Mouse (Mus musculus): Measurements from ENCODE around the gene Enox1. TPM values are rescaled to one million over a fixed set of nuclear protein-coding genes. Genes with fewer than 3 reads are reported as not detected.

The Enox1 gene
- polyA plus RNA-seq, 1 experiment = 0.30 TPM

GRCm38 (mm10) chr14:77662273-77662672, 505.7 kb downstream of the Enox1 start:
- TF ChIP-seq CTCF (IDR thresholded peaks at IDR 0.05; ENCODE audit: extremely low read depth, insufficient read length, insufficient replicate concordance, low read depth, low read length) = no peak
- Histone ChIP-seq H3K27ac (ENCODE audit: insufficient read depth, low read depth, low read length) (no peak overlapping the region), H3K27me3 (ENCODE audit: control insufficient read depth, insufficient read depth, low read length) (no peaks in the 10 kb centered on the region), H3K4me3 (ENCODE audit: low read depth, low read length) (no peak overlapping the region), H3K4me1 (ENCODE audit: control insufficient read depth, insufficient read depth, insufficient read length, low read length) (no peaks in the 10 kb centered on the region), H3K36me3 (ENCODE audit: control insufficient read depth, insufficient read depth, low read length) (no peaks in the 10 kb centered on the region)
- WGBS = 50% methylated on average over 7 of the region's 7 CpGs

GRCm38 (mm10) chr14:77662994-77663393, 506.4 kb downstream of the Enox1 start:
- Histone ChIP-seq H3K36me3 (ENCODE audit: control insufficient read depth, insufficient read depth, low read length) (no peaks in the 10 kb centered on the region), H3K4me1 (ENCODE audit: control insufficient read depth, insufficient read depth, insufficient read length, low read length) (no peaks in the 10 kb centered on the region), H3K4me3 (ENCODE audit: low read depth, low read length) (no peak overlapping the region), H3K27ac (ENCODE audit: insufficient read depth, low read depth, low read length) (no peak overlapping the region), H3K27me3 (ENCODE audit: control insufficient read depth, insufficient read depth, low read length) (no peaks in the 10 kb centered on the region)
- no peak for TF ChIP-seq CTCF (IDR thresholded peaks at IDR 0.05; ENCODE audit: extremely low read depth, insufficient read length, insufficient replicate concordance, low read depth, low read length)
- no peak for TF ChIP-seq POLR2A (IDR thresholded peaks at IDR 0.05; ENCODE audit: low read depth, low read length)
- 75% methylated on average over 8 of the region's 8 CpGs for WGBS

DNA sequence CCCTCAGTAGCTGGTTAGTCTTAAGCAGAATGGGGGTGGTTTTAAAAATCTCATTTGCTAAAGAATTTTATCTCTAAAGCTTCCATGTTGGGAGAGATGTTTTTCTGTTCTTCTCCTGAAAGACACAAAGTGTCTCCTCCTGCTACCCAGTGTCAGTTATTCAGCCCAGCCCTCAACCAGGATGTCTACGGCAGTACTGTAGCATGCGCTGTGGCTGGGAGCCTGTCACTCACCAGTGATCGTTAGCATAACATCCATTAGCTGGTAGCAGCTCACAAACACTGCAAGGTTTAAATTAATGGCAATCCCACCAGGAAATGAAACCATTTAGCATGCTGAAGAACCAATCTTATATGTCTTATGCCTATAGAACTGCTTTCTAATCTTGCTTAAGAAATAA, 511.5 kb downstream of the Enox1 start:
- H3K27me3 ChIP-seq (ENCODE audit: control insufficient read depth, insufficient read depth, low read length) = no peaks in the 10 kb centered on the region
- TF ChIP-seq POLR2A (IDR thresholded peaks at IDR 0.05; ENCODE audit: low read depth, low read length) (no peak), CTCF (IDR thresholded peaks at IDR 0.05; ENCODE audit: extremely low read depth, insufficient read length, insufficient replicate concordance, low read depth, low read length) (no peak)
- 83% methylated on average over 3 of the region's 3 CpGs for WGBS
- no peak overlapping the region for H3K4me3 ChIP-seq (ENCODE audit: low read depth, low read length)
- H3K27ac ChIP-seq (ENCODE audit: insufficient read depth, low read depth, low read length) = no peak overlapping the region
- no peaks in the 10 kb centered on the region for H3K36me3 ChIP-seq (ENCODE audit: control insufficient read depth, insufficient read depth, low read length)
- H3K4me1 ChIP-seq (ENCODE audit: control insufficient read depth, insufficient read depth, insufficient read length, low read length) = no peaks in the 10 kb centered on the region; the same call in 1 of the 2 replicates

DNA sequence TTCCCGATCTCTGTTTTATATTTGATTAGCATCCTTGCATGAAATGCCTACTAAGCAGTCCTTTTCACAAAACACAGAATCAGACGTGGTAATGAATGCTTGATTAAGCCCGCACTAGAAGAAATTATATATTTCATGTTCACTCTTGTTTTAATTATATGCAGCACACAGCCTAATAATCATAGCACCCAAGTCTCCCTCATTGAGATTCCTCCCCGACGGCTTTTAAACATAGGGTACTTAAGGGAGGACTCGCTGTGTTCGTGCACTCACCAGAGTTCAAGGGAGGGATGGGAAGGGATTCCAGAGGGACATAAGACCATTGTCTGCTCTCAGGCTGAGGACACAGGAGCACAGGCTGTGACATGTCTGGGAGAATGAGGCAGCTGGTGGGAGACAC, 512.9 kb downstream of the Enox1 start:
- Histone ChIP-seq H3K4me1 (ENCODE audit: control insufficient read depth, insufficient read depth, insufficient read length, low read length) (no peaks in the 10 kb centered on the region; the same call in 1 of the 2 replicates), H3K36me3 (ENCODE audit: control insufficient read depth, insufficient read depth, low read length) (no peaks in the 10 kb centered on the region), H3K27ac (ENCODE audit: insufficient read depth, low read depth, low read length) (no peak overlapping the region), H3K27me3 (ENCODE audit: control insufficient read depth, insufficient read depth, low read length) (no peaks in the 10 kb centered on the region), H3K4me3 (ENCODE audit: low read depth, low read length) (no peak overlapping the region)
- no peak for TF ChIP-seq CTCF (IDR thresholded peaks at IDR 0.05; ENCODE audit: extremely low read depth, insufficient read length, insufficient replicate concordance, low read depth, low read length)
- no peak for TF ChIP-seq POLR2A (IDR thresholded peaks at IDR 0.05; ENCODE audit: low read depth, low read length)
- 88% methylated on average over 7 of the region's 7 CpGs for WGBS

GRCm38 (mm10) chr14:77670945-77671344, 514.4 kb downstream of the Enox1 start:
- Histone ChIP-seq H3K4me1 (ENCODE audit: control insufficient read depth, insufficient read depth, insufficient read length, low read length) (no peaks in the 10 kb centered on the region; the same call in 1 of the 2 replicates), H3K27ac (ENCODE audit: insufficient read depth, low read depth, low read length) (no peak overlapping the region), H3K36me3 (ENCODE audit: control insufficient read depth, insufficient read depth, low read length) (no peaks in the 10 kb centered on the region), H3K27me3 (ENCODE audit: control insufficient read depth, insufficient read depth, low read length) (no peaks in the 10 kb centered on the region), H3K4me3 (ENCODE audit: low read depth, low read length) (no peak overlapping the region)
- WGBS = 76% methylated on average over 5 of the region's 5 CpGs
- no peak for TF ChIP-seq POLR2A (IDR thresholded peaks at IDR 0.05; ENCODE audit: low read depth, low read length)
- TF ChIP-seq CTCF (IDR thresholded peaks at IDR 0.05; ENCODE audit: extremely low read depth, insufficient read length, insufficient replicate concordance, low read depth, low read length) = no peak

- no peaks in the 10 kb centered on the region for H3K36me3 ChIP-seq (ENCODE audit: control insufficient read depth, insufficient read depth, low read length)
- H3K4me3 ChIP-seq (ENCODE audit: low read depth, low read length) = no peak overlapping the region
- no peak overlapping the region for H3K27ac ChIP-seq (ENCODE audit: insufficient read depth, low read depth, low read length)
- H3K4me1 ChIP-seq (ENCODE audit: control insufficient read depth, insufficient read depth, insufficient read length, low read length) = no peaks in the 10 kb centered on the region; the same call in 1 of the 2 replicates
- TF ChIP-seq POLR2A (IDR thresholded peaks at IDR 0.05; ENCODE audit: low read depth, low read length) = no peak
- TF ChIP-seq CTCF (IDR thresholded peaks at IDR 0.05; ENCODE audit: extremely low read depth, insufficient read length, insufficient replicate concordance, low read depth, low read length) = no peak
- H3K27me3 ChIP-seq (ENCODE audit: control insufficient read depth, insufficient read depth, low read length) = no peaks in the 10 kb centered on the region
- WGBS = 93% methylated on average over 11 of the region's 11 CpGs
Measured at GRCm38 (mm10) chr14:77671961-77672360, 515.4 kb downstream of the Enox1 start.

DNA sequence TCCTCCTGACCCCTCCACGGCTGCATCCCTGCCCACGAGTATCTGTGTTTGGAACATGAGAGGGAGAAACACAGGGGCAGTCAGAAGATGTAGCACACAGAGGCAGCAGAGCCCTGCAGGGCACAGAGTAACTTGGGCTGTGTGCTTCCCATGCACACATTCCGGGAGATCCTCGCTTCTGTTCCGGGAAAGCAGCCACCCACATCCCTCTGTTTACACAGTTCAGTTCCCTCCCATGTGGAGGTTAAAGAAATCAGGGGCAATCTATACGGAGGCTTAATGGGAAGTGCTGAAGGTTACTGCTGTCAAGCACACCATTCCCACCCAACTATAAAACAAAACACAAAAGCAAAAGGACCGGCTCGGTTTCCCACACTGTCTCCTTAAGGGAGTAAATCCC, 516.6 kb downstream of the Enox1 start:
- TF ChIP-seq CTCF (IDR thresholded peaks at IDR 0.05; ENCODE audit: extremely low read depth, insufficient read length, insufficient replicate concordance, low read depth, low read length) = no peak
- TF ChIP-seq POLR2A (IDR thresholded peaks at IDR 0.05; ENCODE audit: low read depth, low read length) = no peak
- 16% methylated on average over 8 of the region's 8 CpGs for WGBS

More for the DNA sequence above, 516.6 kb downstream of the Enox1 start:
- Histone ChIP-seq H3K36me3 (ENCODE audit: control insufficient read depth, insufficient read depth, low read length) (no peaks in the 10 kb centered on the region), H3K27me3 (ENCODE audit: control insufficient read depth, insufficient read depth, low read length) (no peaks in the 10 kb centered on the region), H3K4me3 (ENCODE audit: low read depth, low read length) (no peak overlapping the region), H3K4me1 (ENCODE audit: control insufficient read depth, insufficient read depth, insufficient read length, low read length) (no peaks in the 10 kb centered on the region; the same call in 1 of the 2 replicates), H3K27ac (ENCODE audit: insufficient read depth, low read depth, low read length) (no peak overlapping the region)
